Mouse (Mus musculus) neutrophil, adult 65 days (primary cell): ENCODE results near the gene Slc41a2. TPM values are rescaled to one million over a fixed set of nuclear protein-coding genes. Genes with fewer than 3 reads are reported as not detected.

Experiments used
- total RNA-seq: library from RNA; stranded (reverse); gene quantifications from 2 replicates; pipeline ENCODE4 v1.2.4, GENCODE M21; 2023

The Slc41a2 gene
- 0.29 and 1.7 TPM in 2 replicates for total RNA-seq

DNA sequence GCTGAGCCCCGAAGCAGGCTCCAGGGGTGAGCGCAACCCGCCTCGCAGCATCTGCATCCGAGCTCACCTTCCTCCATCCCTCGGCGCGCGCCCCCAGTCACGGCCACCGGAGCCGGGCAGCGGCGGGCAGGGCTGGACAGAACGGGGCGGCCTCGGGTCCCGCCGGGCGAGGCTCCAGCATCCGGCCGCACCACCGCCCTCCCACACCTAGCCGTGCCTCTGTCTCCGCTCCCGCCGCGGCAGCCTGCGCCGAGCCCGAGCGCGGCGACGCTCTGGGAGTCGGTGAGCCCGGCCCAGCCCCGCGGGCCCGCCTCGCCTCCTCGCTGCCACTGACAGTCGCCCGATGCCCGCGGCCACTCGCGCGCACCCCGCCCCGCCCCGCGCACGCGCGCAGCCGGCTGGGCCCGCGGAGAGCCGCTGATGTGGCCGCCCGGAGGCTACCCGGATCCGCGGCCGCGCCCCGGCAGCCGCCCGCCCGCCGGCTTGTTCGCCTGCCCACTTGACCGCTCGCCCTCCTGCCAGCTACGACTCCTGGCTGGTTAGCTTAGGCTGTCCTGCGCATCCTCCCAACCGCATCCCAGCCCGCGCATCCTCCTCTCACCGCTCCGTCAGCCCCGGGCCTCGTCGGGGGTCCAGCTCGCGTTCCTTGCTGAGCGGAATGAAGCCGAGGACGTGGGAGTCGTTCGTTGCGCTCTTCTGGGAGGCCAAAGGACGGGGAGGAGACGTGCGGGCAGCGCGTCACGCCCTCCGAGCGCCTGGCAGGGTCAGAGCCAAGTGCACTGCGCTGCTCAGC, at the start of gene Slc41a2:
Slc41a2 (minus strand) TSS at position 724 of the 793 bp plus-strand sequence.

GRCm38 (mm10) chr10:83359956-83360355, 22.3 kb upstream of the Slc41a2 start, which contains the start of gene D10Wsu102e:
Gene D10Wsu102e (plus strand): TSS chr10:83360221.

Other genes starting within 250 kb of the Slc41a2 start
- gene D10Wsu102e, start 22.3 kb upstream of the Slc41a2 start, total RNA-seq: 0.43 and 0.54 TPM in 2 replicates
- 0.18 TPM in 1 of 2 replicates, not detected in the other for gene Aldh1l2, start 196.3 kb upstream of the Slc41a2 start, total RNA-seq
- 27.8 and 35.1 TPM in 2 replicates for gene Washc4, start 205.9 kb upstream of the Slc41a2 start, total RNA-seq